Mouse (Mus musculus) E14TG2a.4 (cell line): ENCODE measurements around the gene Gpr176.

ENCODE experiments used
- H3K27me3 ChIP-seq: 2 replicates; pipeline ENCODE4 v1.6.1; 2014; ENCODE audit warnings: low read length, control low read depth; ENCODE audit not compliant: insufficient read depth
- H3K36me3 ChIP-seq: 2 replicates; pipeline ENCODE4 v1.6.1; 2014; ENCODE audit warnings: low read length, control low read depth; ENCODE audit not compliant: insufficient read depth
- H3K4me1 ChIP-seq: replicated peaks from 2 replicates; pipeline ENCODE4 v1.6.1; 2014; ENCODE audit warnings: low read depth, low read length, control low read depth
- H3K4me3 ChIP-seq: replicated peaks from 2 replicates; pipeline ENCODE4 v1.5.1; 2014; ENCODE audit warnings: mild to moderate bottlenecking, low read length
- H3K9me3 ChIP-seq: 2 replicates; pipeline ENCODE4 v1.6.1; 2014; ENCODE audit warnings: low read length, control low read depth
- CTCF ChIP-seq: conservative IDR thresholded peaks from 2 replicates; pipeline ENCODE4 v1.5.1; 2014; ENCODE audit warnings: low read length
- NANOG ChIP-seq: IDR thresholded peaks from 2 replicates; pipeline ENCODE4 v1.6.1; 2014; ENCODE audit warnings: borderline replicate concordance, low read length, mixed read lengths
- POU5F1 ChIP-seq: IDR thresholded peaks from 2 replicates; pipeline ENCODE4 v1.6.1; 2014; ENCODE audit warnings: low read length, borderline replicate concordance

Gpr176 gene

DNA sequence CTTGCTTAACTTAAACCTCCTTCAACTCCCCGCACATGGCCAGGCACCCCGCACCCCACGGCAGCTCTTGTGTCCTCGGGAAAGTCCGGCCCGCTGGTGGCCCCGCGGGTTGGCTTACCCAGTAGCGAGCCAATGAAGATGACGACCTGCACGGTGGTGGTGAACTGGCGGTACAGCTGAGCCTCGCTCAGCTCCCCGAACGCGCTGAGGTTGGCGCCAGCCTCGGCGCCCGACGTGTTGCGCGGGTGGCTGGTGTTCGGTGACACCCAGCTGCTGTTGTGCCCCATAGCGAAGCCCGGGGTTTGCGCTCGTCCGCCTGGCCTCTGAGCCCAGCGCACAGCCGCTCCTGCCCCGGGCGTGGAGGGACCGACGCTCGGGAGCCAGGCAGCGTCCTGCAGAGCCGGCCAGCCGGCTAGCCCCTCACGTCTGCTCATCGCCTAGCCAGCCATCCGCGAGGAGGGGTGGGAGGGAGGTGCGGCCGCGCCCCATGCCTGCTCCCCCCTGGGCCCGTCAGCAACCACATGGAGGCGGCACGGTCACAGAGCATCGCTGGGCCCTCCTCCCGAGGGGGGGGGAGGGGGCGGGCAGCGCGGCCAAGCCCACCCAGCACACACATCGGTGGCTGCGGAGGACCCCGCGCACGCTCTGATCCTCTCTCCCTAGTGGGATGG, at the start of gene Gpr176:
TSS of gene Gpr176 (minus strand) at position 519 of the 671 bp plus-strand sequence.
- peak within 1 kb of the TSS; percentile 76 for H3K4me3 ChIP-seq
- H3K9me3 ChIP-seq = no peaks in the 10 kb centered on the region
- no peaks in the 10 kb centered on the region for H3K36me3 ChIP-seq
- peaks cover 66% of the 10 kb centered on the region for H3K27me3 ChIP-seq
- TF ChIP-seq NANOG = no peak
- TF ChIP-seq POU5F1 = no peak
- no peak for TF ChIP-seq CTCF
- H3K4me1 ChIP-seq = peaks cover 4% of the 10 kb centered on the region

DNA sequence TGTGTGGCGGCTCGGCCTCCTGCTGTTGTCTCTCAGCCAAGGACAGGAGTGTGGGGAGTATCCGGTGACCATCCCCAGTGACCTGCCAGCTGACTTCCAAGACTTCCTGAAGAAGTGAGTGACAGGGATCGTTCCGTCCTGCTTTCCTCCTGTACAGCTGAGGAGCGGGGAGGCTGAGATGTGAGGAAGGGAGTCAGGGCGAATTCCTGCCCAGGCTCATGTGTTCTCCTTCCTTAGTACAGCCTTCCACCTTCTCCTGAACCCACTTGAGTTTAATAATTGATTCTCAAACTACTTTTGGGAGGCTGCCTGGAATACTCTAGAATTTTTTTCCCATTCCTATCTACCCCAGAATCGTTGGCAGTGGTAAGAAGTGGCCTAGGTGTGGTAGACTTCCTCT, 49.2 kb upstream of the Gpr176 start:
- TF ChIP-seq NANOG = no peak
- no peak for TF ChIP-seq CTCF
- TF ChIP-seq POU5F1 = no peak
- Histone ChIP-seq H3K4me3 (no peak overlapping the region), H3K36me3 (peaks cover 14% of the 10 kb centered on the region), H3K9me3 (peaks cover 5% of the 10 kb centered on the region; the same call in 1 of the 2 replicates), H3K4me1 (peaks cover 5% of the 10 kb centered on the region; the same call in 1 of the 2 replicates), H3K27me3 (no peaks in the 10 kb centered on the region)

DNA sequence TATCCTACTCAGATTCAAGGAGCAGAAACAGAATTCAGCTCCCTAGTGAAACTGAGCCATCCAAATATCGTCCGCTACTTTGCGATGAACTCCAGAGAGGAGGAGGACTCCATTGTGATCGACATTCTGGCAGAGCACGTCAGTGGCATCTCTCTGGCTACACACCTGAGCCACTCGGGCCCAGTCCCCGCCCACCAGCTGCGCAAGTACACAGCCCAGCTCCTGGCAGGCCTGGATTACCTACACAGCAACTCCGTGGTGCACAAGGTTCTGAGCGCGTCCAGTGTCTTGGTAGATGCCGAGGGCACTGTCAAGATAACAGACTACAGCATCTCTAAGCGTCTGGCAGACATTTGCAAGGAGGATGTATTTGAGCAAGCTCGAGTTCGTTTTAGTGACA, 48.7 kb upstream of the Gpr176 start:
- H3K27me3 ChIP-seq = no peaks in the 10 kb centered on the region
- no peak overlapping the region for H3K4me3 ChIP-seq
- H3K36me3 ChIP-seq = peaks cover 18% of the 10 kb centered on the region
- peaks cover 5% of the 10 kb centered on the region; the same call in 1 of the 2 replicates for H3K9me3 ChIP-seq
- peaks cover 5% of the 10 kb centered on the region; the same call in 1 of the 2 replicates for H3K4me1 ChIP-seq
- no peak for TF ChIP-seq CTCF
- no peak for TF ChIP-seq POU5F1
- TF ChIP-seq NANOG = no peak

DNA sequence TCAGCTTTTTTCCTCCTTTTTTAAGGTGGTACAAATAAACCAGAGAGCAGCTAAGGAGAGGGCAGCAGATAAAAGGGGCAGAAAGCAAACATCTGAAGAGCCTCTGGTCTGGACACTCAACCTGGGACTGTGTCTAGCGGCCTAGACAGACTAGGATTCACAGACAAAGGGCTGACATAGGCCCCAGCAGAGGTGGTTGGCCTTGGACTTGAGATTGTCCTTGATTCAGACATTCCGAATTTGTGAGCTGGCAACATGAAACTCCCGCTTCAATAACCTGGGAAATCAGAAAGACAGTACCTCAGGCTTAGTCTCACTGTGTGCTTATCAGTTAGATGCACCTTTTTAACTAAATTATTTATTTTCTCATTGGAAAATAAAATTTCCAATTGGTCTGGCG, 44.9 kb upstream of the Gpr176 start:
- H3K36me3 ChIP-seq = peaks cover 23% of the 10 kb centered on the region
- H3K27me3 ChIP-seq = no peaks in the 10 kb centered on the region
- TF ChIP-seq NANOG (no peak), POU5F1 (no peak), CTCF (no peak)
- no peak overlapping the region for H3K4me3 ChIP-seq
- peaks cover 5% of the 10 kb centered on the region; the same call in 1 of the 2 replicates for H3K4me1 ChIP-seq
- H3K9me3 ChIP-seq = no peaks in the 10 kb centered on the region

DNA sequence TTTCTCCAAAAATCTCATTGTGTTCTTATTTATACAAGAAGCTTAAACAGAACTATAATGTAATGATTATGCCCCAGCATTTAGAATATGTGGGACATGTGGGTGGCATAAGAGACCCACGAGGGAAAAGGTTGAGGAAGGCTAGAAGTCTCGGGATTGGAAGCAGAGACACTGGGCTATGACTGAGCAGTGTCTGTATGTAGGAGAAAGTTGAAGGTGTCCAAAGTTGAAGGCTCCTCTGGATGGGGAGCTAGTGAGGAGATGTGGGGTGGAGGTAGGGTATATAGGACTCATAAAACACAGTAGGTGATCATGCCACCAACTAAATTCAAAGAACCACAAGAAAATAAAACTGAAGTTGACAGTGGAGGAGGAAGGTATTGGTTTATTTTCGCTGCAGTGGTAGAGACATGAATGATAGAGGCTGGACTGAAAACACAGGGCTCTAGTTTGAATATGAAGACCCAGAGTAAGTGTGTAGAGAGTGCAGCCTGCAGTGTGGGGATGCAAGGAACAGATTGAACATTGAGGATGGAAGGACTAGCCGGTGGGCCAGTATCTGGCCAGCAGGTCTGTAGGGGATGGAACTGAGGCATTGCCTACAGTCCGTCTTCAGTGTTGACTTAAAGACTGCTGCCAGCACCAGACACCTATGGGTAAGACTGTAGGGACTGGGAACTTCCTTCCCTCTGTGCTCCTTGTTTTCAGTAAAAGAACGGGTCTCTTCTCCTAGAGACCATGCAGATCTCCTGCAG, 42.6 kb upstream of the Gpr176 start:
- TF ChIP-seq CTCF = no peak
- TF ChIP-seq NANOG = no peak
- no peak for TF ChIP-seq POU5F1
- H3K4me1 ChIP-seq = no peaks in the 10 kb centered on the region
- H3K27me3 ChIP-seq = no peaks in the 10 kb centered on the region
- H3K4me3 ChIP-seq = no peak overlapping the region
- H3K36me3 ChIP-seq = peaks cover 18% of the 10 kb centered on the region
- H3K9me3 ChIP-seq = no peaks in the 10 kb centered on the region

DNA sequence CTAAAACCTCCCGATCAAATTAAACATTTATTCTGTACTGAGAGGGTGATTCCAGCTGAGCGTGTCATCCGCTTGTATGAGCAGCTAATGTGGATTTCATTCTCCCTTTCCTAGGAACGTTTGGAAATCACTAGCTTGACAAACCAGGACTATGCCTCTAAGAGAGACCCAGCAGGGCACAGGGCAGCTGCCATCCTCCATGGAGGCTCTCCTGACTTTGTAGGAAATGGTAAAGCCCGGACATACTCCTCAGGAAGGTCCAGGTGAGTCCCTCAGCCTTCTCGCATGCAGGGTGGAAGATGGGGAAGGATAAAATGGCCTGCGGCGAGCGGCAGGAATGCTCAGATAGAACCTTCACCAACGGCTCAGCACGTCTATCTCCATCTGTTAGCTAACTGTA, 39.6 kb upstream of the Gpr176 start:
- H3K4me3 ChIP-seq = no peak overlapping the region
- peaks cover 29% of the 10 kb centered on the region for H3K36me3 ChIP-seq
- H3K4me1 ChIP-seq = no peaks in the 10 kb centered on the region
- no peaks in the 10 kb centered on the region for H3K9me3 ChIP-seq
- no peak for TF ChIP-seq POU5F1
- TF ChIP-seq NANOG = no peak
- no peak for TF ChIP-seq CTCF
- no peaks in the 10 kb centered on the region for H3K27me3 ChIP-seq

DNA sequence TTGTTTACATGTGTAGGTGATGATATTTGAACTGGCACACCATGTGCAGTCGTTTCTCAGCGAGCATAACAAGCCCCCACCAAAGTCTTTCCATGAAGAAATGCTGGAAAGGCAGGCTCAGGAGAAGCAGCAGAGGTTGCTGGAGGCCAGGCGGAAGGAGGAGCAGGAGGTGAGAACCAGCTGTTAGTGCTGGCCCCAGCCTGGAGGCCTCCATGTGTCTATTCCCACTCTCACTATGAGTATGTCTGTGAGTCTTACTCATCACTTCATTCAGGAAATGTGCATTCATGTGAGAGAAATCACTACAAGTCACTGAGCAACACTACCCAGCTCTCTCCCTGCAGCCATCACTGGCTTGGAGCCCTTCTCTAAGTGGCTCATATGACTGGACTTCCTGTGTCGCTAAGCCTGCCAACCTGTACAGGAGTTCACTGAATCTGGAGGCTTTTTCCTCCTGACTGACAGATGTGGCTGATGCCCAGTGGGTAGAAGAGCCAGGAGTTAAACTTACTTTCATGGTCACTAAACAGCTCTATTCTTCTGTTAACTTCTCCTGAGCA, 35.2 kb upstream of the Gpr176 start:
- no peaks in the 10 kb centered on the region for H3K4me1 ChIP-seq
- H3K36me3 ChIP-seq = peaks cover 22% of the 10 kb centered on the region
- no peaks in the 10 kb centered on the region for H3K9me3 ChIP-seq
- H3K4me3 ChIP-seq = no peak overlapping the region
- no peaks in the 10 kb centered on the region for H3K27me3 ChIP-seq
- TF ChIP-seq POU5F1 (no peak), NANOG (no peak), CTCF (no peak)

DNA sequence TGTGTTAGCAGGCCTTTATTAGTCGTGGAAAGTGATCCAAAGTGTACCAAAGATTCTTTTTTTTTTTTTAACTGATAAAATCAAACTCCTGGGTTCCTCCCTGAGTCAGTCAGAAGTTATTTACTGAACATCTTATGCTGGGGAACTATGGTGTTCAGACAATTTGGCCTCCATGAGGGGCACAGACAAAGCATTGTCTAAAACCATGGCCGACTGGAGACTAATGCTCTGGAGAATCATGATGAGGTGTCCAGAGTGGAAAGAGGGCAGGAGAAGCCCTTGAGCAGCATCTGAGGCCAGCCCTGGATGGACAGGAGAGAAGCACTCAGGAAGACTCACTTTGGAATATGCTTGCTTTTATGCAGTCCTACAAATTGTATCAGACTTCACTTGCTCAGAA, 33.6 kb upstream of the Gpr176 start:
- H3K4me3 ChIP-seq = no peak overlapping the region
- H3K36me3 ChIP-seq = peaks cover 16% of the 10 kb centered on the region
- no peaks in the 10 kb centered on the region for H3K27me3 ChIP-seq
- no peaks in the 10 kb centered on the region for H3K4me1 ChIP-seq
- no peak for TF ChIP-seq CTCF
- no peak for TF ChIP-seq POU5F1
- no peak for TF ChIP-seq NANOG
- H3K9me3 ChIP-seq = no peaks in the 10 kb centered on the region

DNA sequence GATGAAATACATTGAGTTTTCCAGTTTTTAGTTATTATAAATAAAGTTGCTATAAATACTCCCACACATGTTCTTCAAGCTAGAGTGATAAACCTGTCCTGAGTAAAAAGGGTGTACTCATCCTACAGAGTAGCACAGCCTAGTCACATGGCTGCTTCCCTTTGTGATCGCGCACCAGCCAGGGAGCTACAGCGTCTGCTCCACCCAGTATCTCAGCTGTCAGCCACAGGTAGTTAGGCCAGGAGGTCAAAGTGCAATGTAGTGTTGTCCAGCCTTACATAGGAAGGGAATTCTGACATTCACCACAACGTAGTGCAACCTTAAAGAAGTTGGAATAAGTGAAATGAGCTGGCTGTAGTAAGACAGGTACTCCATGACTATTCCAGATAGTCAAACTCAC, 32.3 kb upstream of the Gpr176 start:
- H3K27me3 ChIP-seq = no peaks in the 10 kb centered on the region
- H3K36me3 ChIP-seq = peaks cover 9% of the 10 kb centered on the region
- TF ChIP-seq POU5F1 = no peak
- no peak for TF ChIP-seq CTCF
- TF ChIP-seq NANOG = no peak
- no peak overlapping the region for H3K4me3 ChIP-seq
- H3K9me3 ChIP-seq = no peaks in the 10 kb centered on the region
- no peaks in the 10 kb centered on the region for H3K4me1 ChIP-seq
